Mouse (Mus musculus): Measurements from ENCODE around the gene Ppwd1. TPM values are rescaled to one million over a fixed set of nuclear protein-coding genes. Genes with fewer than 3 reads are reported as not detected.

The Ppwd1 gene
- polyA plus RNA-seq (2012; rRNA removed; ENCODE audit: low replicate concordance) = 0.91 and 2.6 TPM in 2 replicates

DNA sequence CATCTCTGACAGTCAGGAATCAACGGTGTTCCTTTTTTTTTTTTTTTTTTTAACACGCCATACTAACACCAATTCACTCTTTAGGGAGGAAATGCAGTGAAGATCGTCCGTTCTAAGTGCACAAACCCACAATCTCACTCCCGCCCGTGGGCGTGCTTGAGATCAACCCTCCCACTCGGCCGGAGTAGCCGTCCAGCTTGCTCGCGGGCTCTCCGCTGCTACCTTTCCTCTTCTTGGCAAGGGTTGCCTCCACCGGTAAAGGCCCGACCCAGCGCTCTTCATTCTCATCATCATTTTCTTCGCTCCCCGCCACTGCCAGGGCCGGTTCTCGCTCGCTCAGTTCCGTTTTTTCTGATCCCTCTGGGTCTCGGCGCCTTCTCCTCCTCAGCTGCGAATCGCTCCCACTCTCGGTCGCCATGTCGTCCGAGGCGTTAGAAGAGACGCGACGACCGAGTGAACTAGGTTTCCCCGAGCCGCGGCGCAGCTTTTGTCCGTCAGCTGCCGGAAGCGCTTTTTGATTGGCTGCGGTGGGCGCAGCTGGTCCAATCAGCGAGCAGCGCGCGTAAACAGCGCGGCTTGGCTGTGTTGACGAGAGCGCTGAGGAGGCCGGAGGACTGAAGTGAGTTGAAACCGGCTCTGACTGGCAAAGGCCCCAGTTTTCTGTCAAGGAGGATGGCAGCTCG is at the start of gene Ppwd1, which contains the start of gene Cenpk:
TSS of gene Ppwd1 (minus strand) at position 460 of the 683 bp plus-strand sequence.
TSS of gene Cenpk (plus strand) at position 228 of the 683 bp plus-strand sequence.

DNA sequence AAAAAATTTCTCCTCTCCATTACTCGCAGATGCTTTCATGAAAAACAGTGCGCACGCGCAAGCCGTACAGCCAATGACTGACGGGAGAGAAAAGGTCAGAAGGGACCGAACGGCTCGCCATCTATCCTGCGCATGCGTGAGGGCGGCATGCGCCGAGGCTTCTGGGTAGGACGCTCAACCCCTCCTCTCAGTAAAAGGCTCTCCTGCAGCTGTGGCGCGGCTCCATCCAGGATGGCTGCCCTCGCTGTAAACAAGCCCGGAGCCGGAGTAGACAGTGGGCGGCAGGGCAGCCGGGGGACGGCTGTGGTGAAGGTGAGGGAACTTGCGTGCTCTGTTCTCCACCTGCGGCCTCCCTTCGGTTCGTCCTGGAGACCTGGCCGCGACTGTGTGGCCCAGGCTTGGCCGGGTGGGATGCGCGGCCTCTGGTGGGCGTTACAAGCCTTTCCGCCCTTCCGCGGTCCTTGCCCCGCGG is 50.0 kb downstream of the Ppwd1 start, which contains the start of gene Trim23:
TSS of gene Trim23 (plus strand) at position 148 of the 472 bp plus-strand sequence.

DNA sequence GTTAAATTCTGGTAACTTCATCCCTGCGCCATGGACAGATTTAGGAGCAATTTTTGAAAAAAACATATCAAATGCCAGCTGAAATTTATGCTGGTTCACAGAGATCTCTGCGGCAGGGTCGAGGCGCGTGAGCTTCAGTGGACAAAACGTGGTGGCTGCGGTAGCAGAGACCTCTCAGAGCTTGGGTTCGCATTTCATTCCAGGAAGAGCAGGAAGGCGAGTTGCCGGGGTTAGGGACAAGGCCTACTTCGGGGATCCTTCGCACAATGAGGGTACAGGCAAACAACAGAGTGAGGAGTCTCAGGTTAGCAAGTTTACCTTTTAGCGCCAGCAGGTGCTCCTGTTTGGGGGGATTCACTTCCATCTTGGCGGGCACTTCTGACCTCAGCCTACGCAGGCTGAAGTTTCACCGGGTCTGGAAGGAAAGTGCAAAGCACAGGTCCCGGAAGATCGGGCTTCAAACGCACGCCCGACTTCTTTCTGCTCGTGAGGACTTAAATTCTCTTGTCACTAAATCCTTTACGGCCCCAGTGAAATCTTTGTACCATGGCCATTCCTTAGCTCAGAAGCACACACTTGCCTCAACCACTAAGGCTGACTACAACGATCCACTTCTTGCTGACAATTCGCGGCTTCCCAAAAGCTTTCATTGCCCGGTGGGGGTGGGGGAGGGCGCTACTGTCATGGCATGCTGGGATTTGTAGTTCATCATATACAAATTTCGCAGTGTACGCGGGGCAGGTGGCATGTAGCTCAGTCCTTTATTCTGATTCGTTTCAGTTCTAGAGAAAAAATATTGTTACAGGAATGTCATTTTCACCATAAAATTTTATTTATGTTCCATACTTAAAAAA is 50.6 kb downstream of the Ppwd1 start, which contains the start of gene Trappc13:
TSS of gene Trappc13 (minus strand) at position 674 of the 854 bp plus-strand sequence.

Other genes starting within 250 kb of the Ppwd1 start
- gene Nln, start 119.2 kb downstream of the Ppwd1 start, polyA plus RNA-seq (2012; rRNA removed; ENCODE audit: low replicate concordance) = 11.2 and 11.7 TPM in 2 replicates
- 1.1 and 1.5 TPM in 2 replicates for gene Sgtb, start 119.1 kb downstream of the Ppwd1 start, polyA plus RNA-seq (2012; rRNA removed; ENCODE audit: low replicate concordance)
- 4.0 and 10.4 TPM in 2 replicates for gene Trappc13, start 50.4 kb downstream of the Ppwd1 start, polyA plus RNA-seq (2012; rRNA removed; ENCODE audit: low replicate concordance)
- gene Trim23, start 50.0 kb downstream of the Ppwd1 start, polyA plus RNA-seq (2012; rRNA removed; ENCODE audit: low replicate concordance) = 1.5 and 3.4 TPM in 2 replicates
- 0.16 and 0.42 TPM in 2 replicates for gene Cenpk, start 232 bp downstream of the Ppwd1 start, polyA plus RNA-seq (2012; rRNA removed; ENCODE audit: low replicate concordance)
- 1.8 and 2.3 TPM in 2 replicates for gene Adamts6, start 59.0 kb upstream of the Ppwd1 start, polyA plus RNA-seq (2012; rRNA removed; ENCODE audit: low replicate concordance)

Measured in mammary gland, adult 2 months (tissue).